Mouse (Mus musculus) embryo, embryonic 9.5 days (tissue): ENCODE measurements around the gene Pnn.
"Not testable (repeated sequence)": the region's sequence is repeated elsewhere in the genome, so short reads cannot be mapped to it uniquely, and the experiment has no call there.

Experiments
- DNase-seq: peaks from one replicate; pipeline ENCODE4 v3.0.0-alpha.2; 2017; ENCODE audit errors: extremely low spot score

Pnn gene

GRCm38 (mm10) chr12:59066448-59067077, at the start of gene Pnn:
Pnn (plus strand) TSS chr12:59066884.
- peak; percentile 96 for DNase-seq

DNA sequence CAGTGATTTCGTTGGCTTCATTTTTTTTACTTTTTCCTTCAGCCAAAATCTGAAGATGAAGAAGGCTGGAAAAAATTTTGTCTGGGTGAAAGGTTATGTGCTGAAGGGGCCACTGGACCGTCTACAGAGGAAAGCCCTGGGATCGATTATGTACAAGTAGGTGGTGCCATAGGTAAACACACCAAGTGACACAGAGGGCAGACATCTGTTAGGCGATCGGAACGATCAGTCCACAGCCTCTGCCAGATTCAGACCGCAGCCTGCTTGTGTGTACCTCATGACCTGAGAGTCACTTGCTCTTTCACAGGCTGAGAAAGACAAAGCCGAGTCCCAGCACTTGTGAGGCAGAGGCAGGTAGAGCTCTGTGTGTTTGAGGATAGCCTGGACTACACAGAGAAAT, 48.7 kb upstream of the Pnn start:
- DNase-seq, result no peak

GRCm38 (mm10) chr12:59019891-59020290, 46.8 kb upstream of the Pnn start:
- no peak for DNase-seq

DNA sequence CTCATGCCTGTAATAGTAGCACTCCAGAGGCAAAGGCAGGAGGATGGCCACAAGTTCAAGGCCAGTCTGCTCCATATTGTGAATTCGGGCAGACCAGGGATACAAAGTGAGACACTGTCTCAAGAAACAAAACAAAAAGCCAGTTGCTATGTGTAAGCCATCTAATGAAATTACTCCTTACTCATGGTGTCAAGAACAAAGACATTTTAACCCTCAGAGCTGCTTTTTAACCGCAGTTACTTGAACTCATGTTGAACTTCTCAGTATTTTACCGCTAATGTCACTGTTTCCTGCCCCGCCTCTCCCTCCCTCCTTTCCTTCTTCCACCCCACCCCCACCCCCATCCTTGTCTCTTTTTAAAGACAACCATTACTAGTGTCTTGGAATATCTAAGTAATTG, 45.4 kb upstream of the Pnn start:
- DNase-seq, result no peak

- DNase-seq, result no peak
Measured at GRCm38 (mm10) chr12:59032101-59032500, 34.6 kb upstream of the Pnn start.

GRCm38 (mm10) chr12:59039162-59039970, 27.3 kb upstream of the Pnn start:
- no peak for DNase-seq

- DNase-seq, result peak; percentile 90
Measured at GRCm38 (mm10) chr12:59039971-59040844, 26.5 kb upstream of the Pnn start.

DNA sequence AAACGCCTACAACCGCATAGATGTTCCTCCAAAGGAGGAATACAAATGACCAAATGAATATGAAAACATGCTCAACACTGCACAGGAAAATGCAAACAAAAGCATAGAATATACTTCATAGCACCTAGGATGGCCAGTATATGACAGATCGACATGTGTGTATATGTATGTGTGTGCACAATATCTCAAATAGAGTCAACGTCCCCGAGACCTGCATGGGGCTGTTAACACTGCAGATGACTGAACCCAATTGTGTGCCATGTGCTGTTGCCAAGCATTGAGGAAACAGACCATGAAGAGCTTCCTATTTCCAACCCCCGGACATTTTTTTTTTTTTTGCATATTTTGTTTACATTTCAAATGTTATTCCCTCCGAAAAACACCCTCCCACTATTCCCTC, 25.8 kb upstream of the Pnn start:
- DNase-seq, result no peak

GRCm38 (mm10) chr12:59052470-59052869, 14.2 kb upstream of the Pnn start:
- DNase-seq, result no peak

DNA sequence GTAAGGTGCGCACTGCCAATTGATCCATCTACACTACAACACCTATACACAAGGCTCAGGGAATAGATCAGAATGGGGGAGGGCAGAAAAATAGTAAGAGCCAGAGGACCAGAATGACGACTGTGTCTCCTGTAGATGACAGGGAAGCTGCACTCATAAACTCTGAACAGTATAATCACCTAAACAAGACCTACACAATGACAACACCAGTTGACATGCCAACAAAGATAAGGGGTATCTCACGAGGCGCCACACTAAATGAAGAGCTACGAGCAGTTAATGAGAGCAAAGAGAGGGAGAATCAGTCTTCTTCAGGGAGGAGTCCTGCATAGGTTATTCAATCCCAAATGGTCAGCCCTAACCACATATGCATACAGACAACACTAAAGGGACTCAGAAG, 13.5 kb upstream of the Pnn start:
- no peak for DNase-seq

DNA sequence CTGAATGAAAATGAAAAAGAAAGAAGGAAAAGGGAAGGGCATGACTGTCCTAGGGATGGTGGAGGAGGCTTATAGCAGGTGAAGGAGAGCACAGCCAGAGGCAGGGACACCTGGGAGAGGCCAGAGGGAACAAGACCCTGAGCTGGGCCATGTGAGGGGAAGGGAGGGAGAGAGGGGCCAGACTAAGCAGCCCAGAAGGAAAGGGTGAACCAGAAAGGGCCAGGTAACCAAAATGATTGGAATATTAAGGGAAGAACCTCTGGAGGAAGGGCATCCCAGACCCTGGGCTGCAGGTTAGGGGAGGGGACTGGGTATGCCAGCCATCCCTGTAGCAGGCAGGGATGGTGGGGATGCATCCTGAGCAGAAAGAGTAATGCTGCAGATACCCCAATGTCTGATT, 12.7 kb upstream of the Pnn start:
- DNase-seq, result no peak

- no peak for DNase-seq
Measured at GRCm38 (mm10) chr12:59055196-59055850, 11.4 kb upstream of the Pnn start.

DNA sequence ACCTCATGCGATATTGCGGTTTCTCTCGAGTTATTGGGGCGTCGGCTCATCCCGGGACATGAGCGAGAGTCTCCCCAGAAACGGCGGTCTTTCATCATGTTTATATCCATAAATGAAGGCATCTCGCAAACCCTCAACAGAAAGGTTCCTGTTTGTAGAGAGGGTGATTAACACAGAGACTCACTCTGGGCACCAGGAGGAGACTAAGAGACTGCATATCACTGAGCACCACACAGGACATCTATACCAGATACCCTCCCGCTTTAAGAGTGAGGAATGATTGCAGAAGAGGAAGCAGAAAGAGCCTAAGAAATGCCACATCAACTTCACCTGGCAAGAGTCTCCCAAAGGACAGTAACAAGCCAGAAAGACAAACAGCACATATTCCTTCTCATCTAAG, 10.5 kb upstream of the Pnn start:
- DNase-seq, result no peak

GRCm38 (mm10) chr12:59058242-59058641, 8.4 kb upstream of the Pnn start:
- not testable (repeated sequence) for DNase-seq

- no peak for DNase-seq
Measured at GRCm38 (mm10) chr12:59060322-59060721, 6.4 kb upstream of the Pnn start.

GRCm38 (mm10) chr12:59060993-59061595, 5.6 kb upstream of the Pnn start, which contains the start of gene Trappc6b:
Trappc6b (minus strand) TSS chr12:59061472.
- peak; percentile 85 for DNase-seq

GRCm38 (mm10) chr12:59064837-59065236, 1.8 kb upstream of the Pnn start:
- DNase-seq, result no peak

- no peak for DNase-seq
Measured at GRCm38 (mm10) chr12:59065776-59066175, 908 bp upstream of the Pnn start.

- no peak for DNase-seq
Measured at GRCm38 (mm10) chr12:59067095-59067494, 411 bp downstream of the Pnn start.

- DNase-seq, result no peak
Measured at GRCm38 (mm10) chr12:59068791-59069190, 2.1 kb downstream of the Pnn start.

GRCm38 (mm10) chr12:59072286-59072685, 5.6 kb downstream of the Pnn start:
- no peak for DNase-seq
